Mouse (Mus musculus): ENCODE measurements around the gene Gdf5. TPM values are rescaled to one million over a fixed set of nuclear protein-coding genes. Genes with fewer than 3 reads are reported as not detected.

The Gdf5 gene
- polyA plus RNA-seq, 1 experiment from 2014 or later: 2.2 TPM

Other genes starting within 250 kb of the Gdf5 start
- gene Edem2, start 215.9 kb downstream of the Gdf5 start, polyA plus RNA-seq (2014; fragmentation: Nextera tagmentation; extraction: Ambion mirVana): 39.9 TPM in 2 replicates
- not detected in 2 replicates for gene Gm17581, start 209.5 kb downstream of the Gdf5 start, polyA plus RNA-seq (2014; fragmentation: Nextera tagmentation; extraction: Ambion mirVana)
- 2.2 and 4.3 TPM in 2 replicates for gene Procr, start 194.2 kb downstream of the Gdf5 start, polyA plus RNA-seq (2014; fragmentation: Nextera tagmentation; extraction: Ambion mirVana)
- 11.7 and 13.1 TPM in 2 replicates for gene Mmp24, start 170.0 kb downstream of the Gdf5 start, polyA plus RNA-seq (2014; fragmentation: Nextera tagmentation; extraction: Ambion mirVana)
- gene BC029722, start 125.9 kb downstream of the Gdf5 start, polyA plus RNA-seq (2014; fragmentation: Nextera tagmentation; extraction: Ambion mirVana): 21.9 and 24.0 TPM in 2 replicates
- gene Eif6, start 118.4 kb downstream of the Gdf5 start, polyA plus RNA-seq (2014; fragmentation: Nextera tagmentation; extraction: Ambion mirVana): 159 and 172 TPM in 2 replicates
- 0.13 and 0.23 TPM in 2 replicates for gene Fam83c, start 110.5 kb downstream of the Gdf5 start, polyA plus RNA-seq (2014; fragmentation: Nextera tagmentation; extraction: Ambion mirVana)
- gene Uqcc1, start 15.1 kb downstream of the Gdf5 start, polyA plus RNA-seq (2014; fragmentation: Nextera tagmentation; extraction: Ambion mirVana): 67.4 and 83.4 TPM in 2 replicates
- gene Gm15557, start 4.6 kb downstream of the Gdf5 start, polyA plus RNA-seq (2014; fragmentation: Nextera tagmentation; extraction: Ambion mirVana): not detected in 2 replicates
- 7.0 and 9.7 TPM in 2 replicates for gene Cep250, start 11.1 kb upstream of the Gdf5 start, polyA plus RNA-seq (2014; fragmentation: Nextera tagmentation; extraction: Ambion mirVana)
- gene 6430550D23Rik, start 62.6 kb upstream of the Gdf5 start, polyA plus RNA-seq (2014; fragmentation: Nextera tagmentation; extraction: Ambion mirVana): 0.63 and 1.0 TPM in 2 replicates
- gene Ergic3, start 62.7 kb upstream of the Gdf5 start, polyA plus RNA-seq (2014; fragmentation: Nextera tagmentation; extraction: Ambion mirVana): 391 and 444 TPM in 2 replicates
- not detected in 2 replicates for gene Fer1l4, start 107.6 kb upstream of the Gdf5 start, polyA plus RNA-seq (2014; fragmentation: Nextera tagmentation; extraction: Ambion mirVana)
- 4.6 and 5.1 TPM in 2 replicates for gene Spag4, start 119.8 kb upstream of the Gdf5 start, polyA plus RNA-seq (2014; fragmentation: Nextera tagmentation; extraction: Ambion mirVana)
- gene Cpne1, start 166.6 kb upstream of the Gdf5 start, polyA plus RNA-seq (2014; fragmentation: Nextera tagmentation; extraction: Ambion mirVana): 18.5 and 24.9 TPM in 2 replicates
- 30.1 and 33.4 TPM in 2 replicates for gene Rbm12, start 166.6 kb upstream of the Gdf5 start, polyA plus RNA-seq (2014; fragmentation: Nextera tagmentation; extraction: Ambion mirVana)
- 10.5 and 16.2 TPM in 2 replicates for gene Gm28036, start 181.7 kb upstream of the Gdf5 start, polyA plus RNA-seq (2014; fragmentation: Nextera tagmentation; extraction: Ambion mirVana)
- gene Romo1, start 198.7 kb upstream of the Gdf5 start, polyA plus RNA-seq (2014; fragmentation: Nextera tagmentation; extraction: Ambion mirVana): 409 and 502 TPM in 2 replicates
- 38.0 and 40.4 TPM in 2 replicates for gene Nfs1, start 198.8 kb upstream of the Gdf5 start, polyA plus RNA-seq (2014; fragmentation: Nextera tagmentation; extraction: Ambion mirVana)
- 502 and 507 TPM in 2 replicates for gene Rbm39, start 234.9 kb upstream of the Gdf5 start, polyA plus RNA-seq (2014; fragmentation: Nextera tagmentation; extraction: Ambion mirVana)